Mouse (Mus musculus): ENCODE data around the gene Gpi1.
"Not testable (repeated sequence)": the region's sequence is repeated elsewhere in the genome, so short reads cannot be mapped to it uniquely, and the experiment has no call there.

Gpi1 gene

DNA sequence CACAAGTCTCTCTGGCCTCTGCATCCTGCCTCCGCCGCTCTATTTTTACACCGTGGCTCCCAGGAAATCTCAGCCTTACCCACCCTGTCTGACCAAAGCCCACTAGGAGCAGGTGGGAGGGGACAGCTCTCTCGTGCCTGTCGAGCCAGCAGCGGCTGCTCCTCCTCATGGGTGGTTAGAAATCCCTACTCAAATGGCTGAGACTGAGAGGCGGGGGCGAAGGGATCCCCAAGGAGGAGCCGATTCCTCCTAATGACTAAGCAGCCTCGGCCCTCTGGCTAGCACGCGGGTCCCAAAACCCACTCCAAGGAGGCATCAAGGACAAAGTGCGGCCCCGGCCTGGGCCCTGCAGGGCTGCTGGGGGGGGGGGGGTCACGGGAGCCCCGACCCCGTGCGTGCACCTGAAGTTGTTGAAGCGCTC, 435 bp downstream of the Gpi1 start:
- peak; percentile 65 for DNase-seq (ENCODE audit: low spot score)

DNA sequence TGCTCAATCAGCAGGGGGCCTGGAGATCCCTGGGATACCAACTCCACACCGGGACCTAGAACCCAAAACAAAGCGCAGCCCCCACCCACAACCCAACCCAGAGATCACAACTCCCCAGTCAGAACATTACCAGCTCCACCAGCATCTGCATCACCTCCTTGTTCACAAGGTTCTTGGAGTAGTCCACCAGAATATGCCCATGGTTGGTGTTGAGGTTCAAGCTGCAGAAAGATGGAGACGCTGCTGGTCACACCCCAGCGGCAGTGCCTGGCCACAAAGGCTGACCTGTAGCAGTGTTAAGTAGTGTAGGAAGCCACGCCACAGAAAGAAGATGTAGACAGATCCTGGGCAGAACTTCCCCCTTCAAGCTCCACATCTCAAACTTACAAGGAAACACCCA, 983 bp downstream of the Gpi1 start:
- no peak for DNase-seq (ENCODE audit: low spot score)

DNA sequence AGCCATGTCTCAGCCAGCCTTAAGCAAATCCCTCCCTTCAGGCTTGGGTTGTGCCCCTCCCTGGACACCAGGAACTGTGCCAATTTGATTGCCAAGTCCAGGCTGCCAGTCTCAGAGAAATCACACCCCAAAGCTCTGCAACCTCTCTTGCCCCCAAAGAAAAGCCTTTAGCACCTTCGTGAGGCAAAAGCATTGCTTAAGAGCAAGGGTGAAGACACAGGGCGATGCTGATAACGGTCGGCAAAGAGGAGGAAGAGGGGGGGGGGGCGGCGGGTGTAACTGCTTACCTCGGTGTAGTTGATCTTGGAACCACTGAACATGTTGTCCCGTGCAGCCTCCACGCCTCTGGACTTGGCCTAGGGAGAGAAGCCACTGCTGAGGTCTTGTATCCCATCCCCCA, 1.5 kb downstream of the Gpi1 start:
- peak; percentile 34 for DNase-seq (ENCODE audit: low spot score)

DNA sequence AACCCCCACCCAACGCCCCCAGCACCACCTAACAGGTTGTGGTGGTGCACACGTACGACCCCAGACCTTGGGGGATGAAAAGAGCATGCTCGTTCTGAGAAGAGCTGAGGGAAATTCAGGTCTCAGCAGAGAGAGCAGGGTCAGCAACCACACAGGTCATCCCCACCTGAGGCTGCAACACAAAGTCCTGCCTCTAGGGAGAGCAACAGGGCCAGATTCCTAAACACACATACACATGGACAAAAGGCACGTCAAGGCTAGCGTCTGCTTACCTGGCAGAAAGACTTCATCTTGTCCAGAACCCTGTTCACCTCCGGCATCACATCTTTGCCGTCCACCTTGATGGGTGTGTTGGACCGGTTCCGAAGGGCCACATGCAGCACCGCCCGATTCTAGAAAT, 3.3 kb downstream of the Gpi1 start:
- no peak for DNase-seq (ENCODE audit: low spot score)

DNA sequence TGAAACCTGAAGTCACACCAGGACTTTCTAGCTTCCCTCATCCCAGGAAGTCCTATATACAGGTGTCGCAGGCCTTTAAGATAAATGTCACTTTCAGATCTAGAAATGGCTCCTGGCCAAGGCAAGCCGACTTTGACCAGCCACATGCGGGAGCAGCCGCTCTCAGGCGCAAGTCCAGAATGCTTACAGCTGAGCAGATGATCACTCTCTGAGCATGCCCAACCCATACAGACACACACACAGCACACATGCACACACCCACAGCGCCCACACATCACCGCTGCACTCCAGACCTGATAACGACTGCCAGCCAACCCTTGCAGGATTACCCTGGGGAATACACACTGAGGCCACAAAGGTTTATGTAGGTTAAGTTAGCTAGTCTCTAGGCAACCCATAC, 4.0 kb downstream of the Gpi1 start:
- no peak for DNase-seq (ENCODE audit: low spot score)

DNA sequence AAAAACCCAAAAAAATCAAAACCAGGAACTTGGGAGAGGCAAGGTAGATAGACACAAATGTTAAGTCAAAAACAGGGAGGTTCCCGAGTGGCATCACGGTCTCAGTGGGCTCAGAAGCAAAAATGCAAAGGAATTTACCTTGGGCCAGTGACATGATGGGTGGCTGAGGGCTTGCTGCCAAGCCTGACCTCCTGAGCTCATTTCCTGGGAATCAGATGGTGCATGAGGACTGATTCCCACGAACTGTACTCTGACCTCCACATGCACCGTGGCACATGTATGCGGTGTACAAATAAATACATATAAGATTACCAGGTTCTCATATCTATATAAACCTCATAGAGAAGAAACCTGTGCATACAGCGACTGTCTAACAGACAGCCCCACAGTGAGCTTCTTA, 5.8 kb downstream of the Gpi1 start:
- DNase-seq (ENCODE audit: low spot score), result no peak

DNA sequence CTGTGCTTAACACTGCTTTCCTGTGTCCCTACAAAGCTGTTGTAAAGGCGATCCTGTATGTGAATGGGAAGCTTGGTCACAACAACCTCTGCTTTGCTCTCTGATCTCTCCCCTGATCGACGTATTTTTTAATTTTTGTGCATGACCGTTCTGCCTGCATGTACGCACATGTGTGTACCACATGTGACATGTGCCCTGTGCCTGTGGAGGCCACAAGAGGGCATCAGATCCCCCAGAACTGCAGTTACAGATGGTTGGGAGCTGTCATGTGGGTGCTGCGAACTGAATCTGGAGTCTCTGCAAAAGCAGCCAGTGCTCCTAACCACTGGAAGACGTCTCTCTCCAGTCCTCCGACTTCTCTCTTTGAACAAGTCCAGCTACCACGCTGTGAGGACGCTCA, 7.8 kb downstream of the Gpi1 start:
- no peak for DNase-seq (ENCODE audit: low spot score)

DNA sequence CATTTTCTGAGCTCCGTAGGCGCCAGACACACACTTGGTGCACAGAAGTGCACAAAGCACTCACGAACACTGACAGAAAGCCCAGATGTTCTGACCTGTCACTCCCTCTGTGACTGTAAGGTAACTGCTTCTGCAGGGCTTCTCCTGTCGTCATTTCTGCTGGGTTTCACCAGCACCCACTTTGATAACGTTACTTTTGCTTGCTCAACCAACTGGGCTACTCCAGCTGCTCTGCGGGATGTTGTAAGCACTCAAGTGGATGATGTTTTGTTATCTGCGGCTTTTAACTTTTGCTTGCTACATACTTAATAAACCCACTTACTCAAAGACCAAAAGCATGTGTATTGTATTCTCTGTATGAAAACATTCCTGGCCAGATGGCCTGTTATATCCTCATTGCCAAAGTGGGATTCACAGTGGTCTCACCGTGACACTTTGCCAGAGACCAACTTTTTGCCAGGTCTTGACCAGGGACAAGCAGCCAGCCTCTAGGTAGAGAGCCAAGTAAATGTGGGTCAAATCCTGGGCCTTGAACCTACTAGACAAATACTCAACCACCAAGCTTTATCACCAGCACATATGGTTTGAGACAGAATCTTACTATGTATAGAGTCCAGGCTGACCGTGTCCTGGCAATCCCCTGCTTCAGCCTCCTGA, 8.4 kb downstream of the Gpi1 start:
- DNase-seq (ENCODE audit: low spot score), result no peak

DNA sequence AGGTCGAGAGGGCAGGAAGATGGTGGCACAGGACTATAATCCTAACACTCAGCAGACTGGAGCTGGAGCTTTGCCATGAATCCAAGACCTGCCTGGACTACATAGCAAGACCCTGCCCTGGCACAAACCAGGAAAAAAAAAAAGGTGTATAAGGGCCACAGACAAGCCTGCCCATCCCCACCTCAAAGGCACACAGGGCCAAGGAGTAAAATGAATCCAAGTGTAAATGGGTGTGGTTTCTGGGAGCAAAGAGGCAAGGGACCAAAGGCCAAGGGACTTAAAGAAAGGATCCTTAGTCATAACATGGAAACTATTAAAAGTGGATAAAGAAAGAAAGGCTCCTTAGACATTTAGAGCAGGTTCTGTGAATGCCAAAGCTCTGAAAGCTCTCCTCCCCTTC, 11.6 kb downstream of the Gpi1 start:
- DNase-seq (ENCODE audit: low spot score), result no peak

DNA sequence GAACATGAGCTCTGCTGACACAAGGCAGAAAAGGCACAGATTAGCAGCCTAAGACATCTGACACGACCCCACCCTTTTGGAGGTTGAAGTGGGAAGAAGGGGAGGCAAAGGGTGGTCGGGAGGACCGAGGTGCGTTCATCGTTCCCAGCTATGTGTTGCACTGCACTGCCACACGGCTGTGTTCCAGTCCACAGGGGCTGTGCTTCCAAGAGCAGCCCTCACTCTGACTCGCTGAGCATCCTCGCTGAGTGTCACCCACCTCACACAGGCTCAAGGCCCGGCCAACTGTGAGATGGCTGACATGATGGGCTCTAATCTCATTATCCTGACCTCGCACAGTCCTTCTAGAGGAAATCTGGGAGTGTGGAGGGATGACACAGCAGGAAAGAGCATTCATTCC, 13.7 kb downstream of the Gpi1 start:
- DNase-seq (ENCODE audit: low spot score), result no peak

DNA sequence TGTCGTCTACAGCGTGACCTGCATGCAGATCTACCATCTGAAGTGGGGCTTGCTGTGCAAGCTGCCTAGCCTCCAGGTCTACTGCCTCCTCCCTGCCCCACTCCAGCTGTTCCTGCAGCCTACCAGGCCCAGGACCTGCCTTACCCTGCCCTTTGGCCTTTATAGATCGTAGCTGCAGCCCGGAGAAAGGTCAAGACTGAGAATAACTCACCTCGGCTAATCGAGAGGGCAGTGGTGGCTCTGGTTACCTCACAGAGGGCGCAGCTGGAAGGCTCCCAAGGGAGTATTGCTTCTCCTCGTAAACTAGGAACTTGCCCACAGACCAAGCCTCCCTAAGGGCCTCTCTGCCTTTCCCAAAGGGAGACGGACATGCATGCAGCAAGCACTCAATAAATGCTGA, 14.7 kb downstream of the Gpi1 start:
- DNase-seq (ENCODE audit: low spot score), result no peak

DNA sequence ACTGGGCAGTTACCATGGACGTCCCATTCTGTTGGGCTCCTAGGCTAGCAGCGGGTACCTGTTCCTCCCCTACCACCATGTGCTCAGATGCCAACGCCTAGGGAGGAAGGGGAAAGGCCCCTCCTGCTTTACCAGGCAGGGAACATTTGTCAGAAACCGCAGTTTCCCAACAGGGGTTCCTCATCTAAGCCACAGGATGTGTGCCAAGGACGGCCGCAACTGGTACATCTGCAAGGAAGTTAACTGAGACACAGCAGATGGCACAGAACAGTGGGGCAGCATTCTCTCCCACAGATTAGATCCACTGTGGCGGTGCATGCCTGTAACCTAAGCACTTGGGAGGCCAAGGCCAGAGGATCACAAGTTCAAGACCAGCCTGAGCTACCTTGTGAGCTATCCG, 15.5 kb downstream of the Gpi1 start:
- no peak for DNase-seq (ENCODE audit: low spot score)

DNA sequence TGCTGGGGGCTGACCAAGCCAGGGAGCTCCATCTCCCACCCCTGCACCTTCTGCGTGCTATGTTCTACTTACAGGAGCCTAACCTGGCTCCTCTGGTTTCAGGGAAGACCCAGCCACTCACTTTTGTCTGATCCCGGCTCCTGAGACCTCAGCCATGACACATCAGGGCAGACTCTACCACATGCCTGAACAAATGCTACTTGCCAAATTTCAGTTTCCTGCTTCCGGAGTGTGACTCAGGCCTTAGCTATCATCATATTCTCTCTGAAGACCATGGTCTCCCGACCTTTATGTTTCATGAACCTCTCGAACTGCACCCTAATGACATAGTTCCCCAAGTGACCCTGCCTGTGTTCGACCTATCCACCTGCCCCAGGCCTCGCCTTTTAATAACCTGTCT, 16.9 kb downstream of the Gpi1 start:
- DNase-seq (ENCODE audit: low spot score), result no peak

DNA sequence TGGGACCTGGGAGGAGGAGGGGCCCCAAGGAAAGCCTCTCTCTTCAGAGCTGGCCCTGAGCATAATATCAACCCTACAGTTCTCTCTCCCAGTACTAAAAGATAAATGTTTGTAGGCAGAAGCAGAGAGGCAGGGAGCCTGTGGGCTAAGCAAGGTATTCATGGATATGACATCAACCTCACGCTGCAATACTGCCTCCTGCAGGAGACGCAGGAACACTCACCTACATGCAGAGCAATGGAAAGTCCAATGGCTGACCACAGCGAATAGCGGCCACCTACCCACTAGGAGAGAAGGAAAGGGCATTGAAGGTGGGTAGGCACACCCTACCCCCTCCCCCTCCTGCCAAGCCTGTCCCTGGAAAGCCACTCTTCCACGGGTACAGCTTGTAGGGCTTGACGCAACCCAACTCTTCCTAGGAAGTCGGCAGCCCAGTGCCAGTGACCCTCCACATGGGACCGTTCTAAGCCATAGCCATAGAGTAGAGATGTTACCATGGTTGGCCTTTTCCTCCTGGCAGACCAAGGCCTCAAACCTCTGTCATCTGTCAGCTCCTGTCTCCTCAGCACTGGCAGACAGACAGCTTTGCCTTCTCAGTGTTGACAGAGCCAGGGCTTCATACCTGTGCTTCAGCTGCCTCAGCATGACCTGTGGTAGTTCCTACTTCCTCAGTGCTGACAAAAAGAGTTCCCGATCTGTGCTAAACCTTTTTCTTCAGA, 21.9 kb downstream of the Gpi1 start:
- DNase-seq (ENCODE audit: low spot score), result no peak

DNA sequence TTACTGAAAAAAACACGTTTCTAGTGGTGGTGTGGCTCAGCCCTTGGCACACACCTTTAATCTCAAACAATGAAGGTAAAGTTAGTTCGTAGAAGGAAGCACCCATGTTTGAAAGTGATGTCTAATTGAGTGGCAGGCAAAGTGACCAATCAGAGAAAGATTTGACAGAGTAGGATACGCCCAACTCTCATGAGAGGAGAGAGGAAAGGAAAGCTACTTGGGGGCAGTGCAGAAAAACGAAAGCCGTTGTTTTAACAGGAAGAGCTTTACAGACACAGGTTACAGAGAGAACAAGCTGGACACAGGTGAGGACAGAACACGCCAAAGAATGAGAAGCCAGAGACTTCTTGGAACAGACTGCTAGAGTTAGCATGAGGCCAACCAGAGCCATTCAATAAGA, 23.8 kb downstream of the Gpi1 start:
- no peak for DNase-seq (ENCODE audit: low spot score)

DNA sequence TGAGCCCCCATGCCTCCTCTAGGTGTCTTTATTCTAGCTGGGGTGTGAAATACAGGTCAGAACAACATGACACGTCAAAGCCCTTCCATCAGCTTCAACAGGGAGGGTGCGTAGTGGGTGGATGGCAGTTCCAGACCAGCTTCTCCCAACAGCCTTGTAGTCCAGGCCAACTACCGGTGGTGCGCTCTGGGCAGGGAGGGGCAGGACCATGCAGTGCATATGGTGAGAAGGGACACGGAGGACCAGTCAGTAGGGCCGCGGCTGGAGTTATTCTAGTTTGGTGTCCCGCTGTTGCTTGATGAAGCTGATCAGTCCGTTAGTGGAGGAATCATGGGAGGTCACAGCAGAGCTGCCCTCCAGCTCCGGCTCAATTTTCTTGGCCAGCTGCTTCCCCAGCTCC, 28.0 kb downstream of the Gpi1 start:
- not testable (repeated sequence) for DNase-seq (ENCODE audit: low spot score)

DNA sequence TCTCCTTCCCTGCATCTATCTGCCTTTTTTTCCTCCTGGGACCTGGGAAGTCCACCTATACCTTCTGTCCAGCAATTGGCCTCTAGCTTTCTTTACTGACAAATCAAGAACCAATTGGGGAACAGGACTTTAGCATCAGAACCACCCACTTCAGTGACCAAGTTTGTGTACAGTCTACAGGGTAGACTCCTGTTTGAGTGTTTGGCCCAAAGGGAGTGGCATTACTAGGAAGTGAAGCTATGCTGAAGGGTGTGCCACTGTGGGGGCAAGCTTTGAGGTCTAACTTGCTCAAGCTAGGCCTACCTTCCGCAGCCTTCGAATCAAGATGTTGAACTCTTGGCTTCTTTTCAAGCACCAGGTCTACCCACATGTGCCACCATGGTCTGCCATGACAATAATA, 29.3 kb downstream of the Gpi1 start:
- no peak for DNase-seq (ENCODE audit: low spot score)

DNA sequence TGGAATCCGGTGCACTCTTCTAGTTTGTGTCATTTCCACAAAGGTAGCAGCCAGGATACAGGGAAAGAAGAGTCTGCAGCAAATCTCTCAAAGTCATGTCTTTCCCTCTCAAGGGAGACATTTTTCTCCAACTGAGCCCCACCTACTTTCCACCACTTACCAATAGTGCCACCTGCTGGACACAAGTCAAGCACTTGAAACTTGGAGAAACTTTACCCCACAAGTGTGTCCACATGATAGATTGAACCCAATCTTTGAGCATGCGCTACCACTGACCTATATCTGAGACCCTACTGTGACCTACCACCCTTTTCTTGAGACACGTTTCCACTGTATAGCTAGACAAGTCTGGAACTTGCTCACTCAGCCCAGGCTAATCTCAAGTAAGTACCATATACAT, 31.8 kb downstream of the Gpi1 start:
- peak; percentile 27 for DNase-seq (ENCODE audit: low spot score)

DNA sequence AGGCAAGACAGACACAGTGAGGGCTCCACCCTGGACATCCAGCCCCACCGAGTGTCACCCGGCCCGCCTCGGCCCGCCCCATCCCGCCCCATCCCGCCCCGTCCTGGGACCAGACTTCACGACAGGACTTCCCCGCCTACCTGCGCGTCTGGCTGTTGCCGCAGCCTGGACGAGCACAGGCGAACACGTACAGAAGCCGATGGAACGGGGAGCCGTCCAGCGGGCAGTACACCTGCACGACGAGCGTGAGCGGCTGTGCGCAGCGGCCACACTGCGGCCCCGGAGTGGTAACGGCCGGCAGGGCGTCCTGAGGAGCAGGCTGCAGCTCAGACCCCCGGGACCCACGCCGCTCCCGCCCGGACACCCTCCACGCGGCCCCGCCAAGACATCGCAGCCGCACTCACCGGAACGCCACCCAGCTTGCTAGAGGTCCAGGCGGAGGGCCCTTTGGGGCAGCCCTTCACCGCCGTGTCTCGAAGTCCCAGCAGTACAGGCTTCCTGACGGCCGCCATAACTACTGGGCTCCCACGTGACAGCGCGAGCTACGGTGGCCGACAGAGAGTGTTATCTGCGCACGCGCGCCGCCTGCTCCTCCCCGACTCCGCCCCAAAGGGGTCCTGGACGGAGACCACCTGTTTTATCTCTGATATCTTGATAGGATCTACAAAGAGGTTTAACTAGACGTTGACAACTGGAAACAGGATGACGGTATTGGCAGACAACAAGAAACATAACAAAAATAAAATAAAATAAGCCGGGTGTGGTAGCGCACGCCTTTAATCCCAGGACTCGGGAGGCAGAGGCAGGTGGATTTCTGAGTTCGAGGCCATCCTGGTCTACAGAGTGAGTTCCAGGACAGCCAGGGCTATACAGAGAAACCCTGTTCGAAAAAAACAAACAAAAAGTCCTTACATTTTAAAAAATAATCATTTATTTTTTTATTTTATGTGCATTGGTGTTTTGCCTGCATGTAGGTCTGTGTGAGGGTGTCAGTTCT, 33.7 kb downstream of the Gpi1 start, which contains the start of gene Pdcd2l:
TSS of gene Pdcd2l (minus strand) at position 530 of the 997 bp plus-strand sequence.
- DNase-seq (ENCODE audit: low spot score), result peak; percentile 87

DNA sequence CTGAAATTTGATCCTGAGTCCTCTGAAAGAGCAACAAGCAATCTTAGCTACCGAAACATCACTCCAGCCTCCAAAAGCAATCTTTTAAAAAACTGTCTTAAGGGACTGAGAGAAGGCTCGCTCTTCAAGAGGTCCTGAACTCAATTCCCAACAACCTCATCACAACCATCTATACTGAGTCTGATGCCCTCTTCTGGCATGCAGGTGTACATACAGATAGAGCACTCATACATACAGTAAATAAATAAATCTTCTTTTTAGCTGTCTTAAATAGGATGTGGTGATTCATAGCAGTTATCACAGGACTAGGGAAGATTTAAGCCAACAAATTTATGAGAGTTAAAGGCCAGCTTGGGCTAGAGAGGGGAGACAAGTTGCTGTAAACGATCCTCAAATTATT, 34.5 kb downstream of the Gpi1 start:
- peak; percentile 29 for DNase-seq (ENCODE audit: low spot score)

DNA sequence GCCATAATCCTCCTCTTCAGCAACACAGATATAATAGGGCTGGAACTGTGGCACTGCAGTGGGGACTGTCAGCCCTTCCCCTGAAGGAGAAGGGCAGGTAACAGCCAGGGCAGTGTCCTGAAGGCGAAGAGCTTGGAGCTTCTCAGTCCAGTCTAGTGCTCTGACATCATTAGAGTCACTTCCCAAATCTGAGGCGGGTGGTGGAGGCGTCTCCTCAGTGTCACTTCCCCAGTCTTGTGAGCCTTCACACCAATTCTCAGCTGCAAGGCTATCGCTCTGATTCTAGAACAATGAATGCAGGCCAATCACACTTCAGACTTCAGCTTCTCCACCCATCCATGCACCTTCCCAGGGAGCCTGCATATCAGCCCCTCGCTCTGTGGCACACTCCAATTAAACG, 37.3 kb downstream of the Gpi1 start:
- DNase-seq (ENCODE audit: low spot score), result no peak

DNA sequence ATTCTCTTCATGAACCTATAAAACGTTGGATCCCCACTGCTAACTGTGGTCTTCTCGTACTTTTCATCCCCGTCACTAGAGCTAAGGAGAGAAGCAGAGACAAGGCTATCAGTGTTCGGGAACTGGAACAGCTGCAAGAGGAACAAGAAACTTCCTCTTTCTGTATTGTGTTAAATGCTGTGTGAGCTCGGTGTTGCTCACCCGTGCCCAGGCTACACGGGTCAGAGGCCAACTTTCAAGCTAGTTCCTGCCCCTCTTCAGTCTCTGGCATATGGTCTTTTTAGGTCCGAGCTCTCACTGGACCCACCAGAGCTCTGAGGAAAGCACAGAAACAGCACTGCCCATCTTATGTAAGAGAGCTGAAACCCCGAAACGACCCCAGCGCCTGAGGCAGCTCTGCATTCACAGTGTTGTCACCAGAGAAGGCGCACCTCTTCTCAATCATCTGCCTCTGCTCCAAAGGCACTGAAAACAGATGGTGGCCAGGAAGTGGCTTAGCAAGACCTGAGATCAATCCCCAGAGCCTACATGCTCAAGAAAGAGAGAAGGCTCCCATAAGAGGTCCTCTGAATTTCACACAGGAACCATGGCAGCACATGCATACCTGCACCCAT, 40.7 kb downstream of the Gpi1 start:
- DNase-seq (ENCODE audit: low spot score), result no peak
